Mouse (Mus musculus): ENCODE results near the gene Clca2.
"Not testable (repeated sequence)": the region's sequence is repeated elsewhere in the genome, so short reads cannot be mapped to it uniquely, and the experiment has no call there.

The Clca2 gene

DNA sequence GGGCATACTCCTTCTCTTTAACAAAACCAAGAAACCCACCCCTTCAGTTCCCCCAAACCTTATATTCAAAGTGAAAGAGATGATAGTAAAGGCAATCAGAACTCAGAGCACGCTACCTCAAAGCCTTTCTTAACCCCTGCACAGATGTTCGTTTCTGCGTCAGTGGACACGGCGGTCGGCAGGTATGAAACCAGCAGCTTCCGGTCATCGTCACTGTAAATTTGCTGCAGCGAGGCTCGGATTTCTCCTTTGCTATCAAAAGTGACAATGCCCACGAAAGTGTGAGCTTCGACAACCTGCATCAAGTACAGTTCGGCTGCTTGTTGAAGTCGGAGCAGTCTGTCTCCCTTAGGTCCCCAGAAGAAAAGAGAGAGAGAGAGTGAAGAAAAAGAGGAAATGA, 13.1 kb downstream of the Clca2 start:
- no peak for DNase-seq (ENCODE audit: low spot score)

DNA sequence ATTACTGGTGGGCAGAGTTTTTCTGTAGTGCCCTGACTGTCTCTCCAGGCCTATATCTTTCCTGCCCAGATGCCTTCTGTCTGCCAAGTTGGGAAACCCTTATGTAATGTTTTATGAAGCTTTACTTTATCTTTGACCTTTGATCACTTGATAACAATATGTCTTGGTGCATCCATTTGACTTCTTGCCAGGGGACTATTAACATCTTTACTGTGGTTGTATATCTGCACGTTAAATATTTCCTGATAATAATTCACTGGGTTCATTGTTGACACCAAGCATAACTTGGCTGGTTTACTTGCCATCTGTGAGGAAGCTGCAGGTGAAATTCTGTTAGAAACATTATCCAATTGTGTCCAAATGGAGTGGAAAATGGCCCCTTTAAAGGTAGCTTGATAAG, 16.2 kb downstream of the Clca2 start:
- DNase-seq (ENCODE audit: low spot score), result no peak

DNA sequence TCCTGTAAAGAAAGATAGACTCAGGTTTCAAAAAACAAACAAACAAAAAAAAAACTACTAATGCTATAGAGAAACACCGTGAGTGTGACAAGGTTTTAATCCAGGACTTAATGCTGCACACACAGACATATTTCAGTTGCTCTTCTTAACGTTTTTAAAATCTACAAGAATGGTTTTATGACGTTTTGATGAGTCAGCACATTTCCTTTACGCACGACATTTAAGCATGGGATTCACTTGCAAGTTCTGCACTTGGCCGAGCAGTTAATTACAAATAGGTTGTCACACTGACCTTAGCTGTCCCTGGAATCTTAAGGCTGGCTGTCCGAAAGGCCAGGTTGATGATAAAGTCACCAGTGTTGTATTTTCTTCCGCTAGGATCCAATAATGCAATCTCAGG, 18.3 kb downstream of the Clca2 start:
- no peak for DNase-seq (ENCODE audit: low spot score)

DNA sequence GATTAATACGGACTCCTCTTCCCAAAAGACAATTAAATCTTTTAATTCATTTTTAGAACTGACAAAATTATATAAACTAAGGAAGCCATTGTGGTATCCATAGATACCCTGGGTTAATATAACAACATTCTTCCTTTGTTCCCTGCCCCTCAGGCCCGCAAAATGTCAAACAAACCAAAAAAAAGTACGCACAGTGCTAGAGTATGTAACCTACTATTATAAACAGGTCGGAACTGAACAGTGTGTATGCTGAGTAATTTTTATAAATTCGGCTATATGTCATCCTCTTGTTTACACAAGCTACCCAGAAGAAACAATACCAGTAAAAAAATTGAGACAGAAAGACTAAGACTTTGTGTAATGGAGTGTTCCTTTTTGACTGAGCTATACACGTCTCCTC, 20.8 kb downstream of the Clca2 start:
- no peak for DNase-seq (ENCODE audit: low spot score)

DNA sequence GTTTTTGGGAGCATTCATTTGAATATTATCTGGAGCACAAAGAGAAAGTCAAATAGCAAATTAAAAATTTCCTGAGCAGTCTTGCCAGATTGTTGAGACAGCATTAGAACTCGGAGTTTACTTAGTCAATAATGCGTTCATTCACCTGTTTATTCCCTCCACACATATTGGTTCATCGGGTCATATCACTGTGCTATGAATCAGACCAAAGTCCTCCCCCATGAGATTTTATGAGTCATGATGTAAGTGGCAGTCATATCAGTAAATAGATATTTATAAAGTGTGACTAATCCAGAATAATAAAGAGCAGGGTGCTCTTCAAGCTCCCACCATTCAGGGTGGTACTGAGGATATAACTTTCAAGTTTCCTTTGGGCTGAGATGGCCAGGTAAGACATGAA, 26.9 kb downstream of the Clca2 start:
- no peak for DNase-seq (ENCODE audit: low spot score)

DNA sequence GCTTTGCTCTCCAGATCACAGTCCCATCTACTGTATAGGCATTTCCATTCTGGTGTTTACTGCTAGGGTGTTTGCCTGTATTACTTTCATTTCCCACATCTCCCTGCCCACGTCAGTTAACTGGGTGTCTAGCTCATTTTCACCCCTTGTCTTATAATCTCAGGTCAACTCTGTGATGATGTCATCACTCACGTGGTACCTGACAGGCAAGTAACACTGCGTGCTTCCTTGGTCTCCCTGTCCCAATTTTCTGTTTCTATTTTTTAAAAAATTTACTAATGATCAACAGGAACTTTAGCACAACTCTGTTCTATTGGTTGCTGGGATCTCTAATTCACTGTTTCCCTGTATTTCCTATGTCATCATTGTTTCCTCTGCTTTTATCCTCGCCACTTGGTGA, 30.3 kb downstream of the Clca2 start:
- DNase-seq (ENCODE audit: low spot score), result no peak

DNA sequence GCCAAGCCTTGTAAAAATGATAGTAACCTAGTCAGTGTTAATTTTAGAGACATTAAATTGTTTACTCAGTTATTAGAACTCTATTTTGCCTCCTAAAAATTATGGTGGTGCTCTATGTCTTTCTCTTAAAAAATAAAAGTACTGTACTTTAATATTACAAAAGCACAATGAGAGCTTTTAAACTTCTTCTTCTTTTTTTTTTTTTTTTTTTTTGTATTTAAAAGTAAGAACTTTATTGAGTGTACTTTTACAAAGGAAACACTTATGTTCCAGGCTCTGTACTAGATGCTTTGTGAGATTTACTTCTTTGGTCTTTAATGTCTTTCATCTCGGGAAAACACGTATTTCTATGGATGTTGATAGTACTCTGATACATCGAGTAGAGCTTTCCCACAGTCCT, 44.1 kb downstream of the Clca2 start:
- DNase-seq (ENCODE audit: low spot score), result not testable (repeated sequence)

DNA sequence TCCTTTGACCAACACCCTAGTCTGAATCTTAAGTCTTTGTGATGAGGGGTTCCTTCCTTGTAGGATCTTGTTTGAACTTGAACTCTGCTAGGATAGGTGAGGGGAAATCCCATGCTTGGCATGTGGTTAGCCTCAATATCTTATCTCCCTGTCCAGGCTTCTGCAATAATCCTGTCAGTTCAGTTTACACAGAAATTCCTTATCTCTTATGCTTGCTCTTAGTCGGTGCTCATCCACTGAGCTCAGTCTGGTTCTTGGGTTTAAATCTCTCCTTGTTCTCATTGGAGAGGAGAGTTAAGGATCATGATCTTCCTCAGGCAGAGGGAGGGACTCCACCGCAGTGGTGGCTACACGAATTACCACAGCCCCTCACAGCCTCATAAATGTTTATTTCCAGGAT, 49.4 kb downstream of the Clca2 start:
- no peak for DNase-seq (ENCODE audit: low spot score)

DNA sequence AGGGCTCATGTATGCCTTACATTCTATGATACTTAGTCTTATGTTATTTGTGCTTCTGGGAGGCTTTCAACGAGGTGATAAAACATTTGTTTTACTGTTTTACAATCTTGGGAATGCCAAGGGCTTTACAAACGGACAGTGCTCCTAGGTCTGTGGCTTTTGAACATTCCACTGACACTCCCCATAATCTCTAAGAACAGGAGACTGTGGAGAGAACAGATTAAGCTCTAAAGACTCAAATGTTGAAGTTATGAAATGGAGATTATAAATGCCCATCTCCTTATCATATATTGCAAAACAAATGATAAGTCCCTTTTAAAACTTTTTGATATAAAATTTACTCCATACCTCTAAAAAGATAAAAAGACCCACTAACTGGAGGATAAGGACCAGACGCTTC, 60.4 kb downstream of the Clca2 start:
- no peak for DNase-seq (ENCODE audit: low spot score)

DNA sequence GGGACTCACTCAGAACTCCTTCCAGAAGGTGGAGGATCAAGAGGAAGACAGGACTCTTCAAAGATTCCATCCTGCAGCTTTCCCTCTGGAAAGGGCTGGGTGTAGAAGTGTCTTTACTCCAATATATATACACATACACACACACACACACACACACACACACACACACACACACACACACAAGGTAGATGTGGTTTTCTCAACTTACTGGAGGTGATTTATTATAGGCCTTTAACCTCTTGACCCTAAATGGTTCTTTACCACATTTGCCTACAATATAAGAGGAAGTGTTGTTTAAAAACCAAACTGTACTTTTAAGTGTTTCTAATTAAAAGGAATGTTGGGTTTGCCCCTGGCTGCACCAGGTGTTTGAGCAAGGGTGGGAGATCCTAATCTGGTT, 66.6 kb downstream of the Clca2 start, which contains the start of gene Clca1:
Clca1 (minus strand) TSS at position 101 of the 400 bp plus-strand sequence.
- DNase-seq (ENCODE audit: low spot score), result no peak

DNA sequence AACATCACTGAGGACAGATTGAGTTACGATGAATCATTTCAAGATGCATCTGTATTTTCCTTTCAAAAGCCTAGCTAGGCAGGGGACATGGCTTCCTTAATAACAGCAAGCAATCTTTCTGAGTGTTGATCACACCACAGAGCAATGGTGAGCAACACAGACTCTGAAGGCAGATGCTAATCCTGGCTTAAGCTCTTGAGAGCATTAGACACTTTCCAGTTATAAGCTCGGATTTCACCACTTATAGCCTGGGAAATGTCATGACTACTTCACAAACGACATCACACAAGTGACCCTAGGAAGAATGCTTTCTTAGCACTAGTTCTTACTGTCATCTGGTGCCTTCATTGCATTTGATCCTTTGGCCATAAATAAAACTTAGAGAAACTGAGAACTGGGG, 71.2 kb downstream of the Clca2 start:
- DNase-seq (ENCODE audit: low spot score), result no peak

DNA sequence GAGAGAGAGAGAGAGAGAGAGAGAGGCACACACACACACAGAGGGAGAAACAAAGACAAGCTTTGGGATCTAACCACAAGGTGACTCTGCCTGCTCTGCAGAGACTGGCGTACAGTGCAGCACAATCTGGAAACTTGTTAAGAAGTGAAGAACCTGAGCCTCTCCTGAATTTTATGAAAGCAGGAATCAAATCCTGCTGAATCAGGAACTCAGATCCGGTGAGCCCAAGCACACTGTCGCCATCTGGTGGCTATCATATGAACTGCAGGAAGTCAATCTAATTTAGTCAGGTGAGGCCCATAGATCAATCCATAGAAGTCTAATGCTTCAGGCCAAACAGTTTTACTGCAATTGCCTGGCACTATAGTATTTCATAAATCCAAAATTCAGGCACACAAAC, 72.5 kb downstream of the Clca2 start:
- no peak for DNase-seq (ENCODE audit: low spot score)
